Mouse (Mus musculus): ENCODE data around the gene Tubd1. TPM values are rescaled to one million over a fixed set of nuclear protein-coding genes. Genes with fewer than 3 reads are reported as not detected.

Tubd1 gene
- polyA plus RNA-seq, 1 experiment from 2014 or later, result 7.8 TPM

- Histone ChIP-seq H3K27ac (no peak overlapping the region), H3K36me3 (peaks cover 9% of the 10 kb centered on the region; the same call in 1 of the 2 replicates), H3K9ac (no peak overlapping the region), H3K4me3 (no peak overlapping the region), H3K4me1 (replicated peaks) (peaks cover 9% of the 10 kb centered on the region; the same call in 1 of the 2 replicates), H3K4me2 (no peak overlapping the region), H3K27me3 (no peaks in the 10 kb centered on the region), H3K9me3 (no peaks in the 10 kb centered on the region)
- no peak for ATAC-seq (ENCODE audit: low FRiP score)
- 89% methylated on average over 9 of the region's 9 CpGs for WGBS
Observed at GRCm38 (mm10) chr11:86580319-86581113, 35.7 kb downstream of the Tubd1 start.

- ATAC-seq (ENCODE audit: low FRiP score), result no peak
- H3K4me1 ChIP-seq (replicated peaks), result peaks cover 10% of the 10 kb centered on the region
- H3K4me3 ChIP-seq, result no peak overlapping the region
- no peak overlapping the region for H3K27ac ChIP-seq
- H3K4me2 ChIP-seq, result no peak overlapping the region
- 78% methylated on average over 11 of the region's 11 CpGs for WGBS
- H3K27me3 ChIP-seq, result no peaks in the 10 kb centered on the region
- no peaks in the 10 kb centered on the region for H3K9me3 ChIP-seq
- peaks cover 9% of the 10 kb centered on the region; the same call in 1 of the 2 replicates for H3K36me3 ChIP-seq
- no peak overlapping the region for H3K9ac ChIP-seq
Observed at GRCm38 (mm10) chr11:86581250-86581753, 36.5 kb downstream of the Tubd1 start.

GRCm38 (mm10) chr11:86581943-86582542 is 37.3 kb downstream of the Tubd1 start:
- no peaks in the 10 kb centered on the region for H3K27me3 ChIP-seq
- no peak overlapping the region for H3K27ac ChIP-seq
- H3K4me2 ChIP-seq, result no peak overlapping the region
- H3K9me3 ChIP-seq, result no peaks in the 10 kb centered on the region
- no peak overlapping the region for H3K9ac ChIP-seq
- no peak for ATAC-seq (ENCODE audit: low FRiP score)
- no peak overlapping the region for H3K4me3 ChIP-seq
- peaks cover 9% of the 10 kb centered on the region; the same call in 1 of the 2 replicates for H3K36me3 ChIP-seq
- peaks cover 10% of the 10 kb centered on the region for H3K4me1 ChIP-seq (replicated peaks)
- 92% methylated on average over 12 of the region's 12 CpGs for WGBS

GRCm38 (mm10) chr11:86582543-86583260 is 37.9 kb downstream of the Tubd1 start:
- no peak for ATAC-seq (ENCODE audit: low FRiP score)
- Histone ChIP-seq H3K4me3 (no peak overlapping the region), H3K36me3 (peaks cover 9% of the 10 kb centered on the region; the same call in 1 of the 2 replicates), H3K4me1 (replicated peaks) (peaks cover 14% of the 10 kb centered on the region), H3K27ac (no peak overlapping the region), H3K9me3 (no peaks in the 10 kb centered on the region), H3K27me3 (no peaks in the 10 kb centered on the region), H3K4me2 (no peak overlapping the region), H3K9ac (no peak overlapping the region)
- WGBS, result 83% methylated on average over 7 of the region's 7 CpGs

- no peak for ATAC-seq (ENCODE audit: low FRiP score)
- Histone ChIP-seq H3K27ac (no peak overlapping the region), H3K36me3 (peaks cover 9% of the 10 kb centered on the region; the same call in 1 of the 2 replicates), H3K4me3 (no peak overlapping the region), H3K4me1 (replicated peaks) (peaks cover 14% of the 10 kb centered on the region), H3K4me2 (no peak overlapping the region), H3K9ac (no peak overlapping the region), H3K27me3 (no peaks in the 10 kb centered on the region), H3K9me3 (no peaks in the 10 kb centered on the region)
- WGBS, result 90% methylated on average over 3 of the region's 3 CpGs
Observed at GRCm38 (mm10) chr11:86583313-86583825, 38.6 kb downstream of the Tubd1 start.

GRCm38 (mm10) chr11:86583990-86584897 is 39.5 kb downstream of the Tubd1 start:
- Histone ChIP-seq H3K4me3 (no peak overlapping the region), H3K4me2 (no peak overlapping the region), H3K9ac (no peak overlapping the region), H3K27me3 (no peaks in the 10 kb centered on the region), H3K36me3 (peaks cover 9% of the 10 kb centered on the region; the same call in 1 of the 2 replicates), H3K27ac (no peak overlapping the region), H3K9me3 (no peaks in the 10 kb centered on the region), H3K4me1 (replicated peaks) (peaks cover 14% of the 10 kb centered on the region)
- WGBS, result 92% methylated on average over 14 of the region's 14 CpGs
- ATAC-seq (ENCODE audit: low FRiP score), result no peak

GRCm38 (mm10) chr11:86584898-86585597 is 40.3 kb downstream of the Tubd1 start:
- no peak overlapping the region for H3K4me3 ChIP-seq
- H3K4me2 ChIP-seq, result no peak overlapping the region
- peaks cover 14% of the 10 kb centered on the region for H3K4me1 ChIP-seq (replicated peaks)
- WGBS, result 81% methylated on average over 7 of the region's 7 CpGs
- no peak for ATAC-seq (ENCODE audit: low FRiP score)
- no peaks in the 10 kb centered on the region for H3K27me3 ChIP-seq
- no peak overlapping the region for H3K27ac ChIP-seq
- H3K9me3 ChIP-seq, result no peaks in the 10 kb centered on the region
- no peak overlapping the region for H3K9ac ChIP-seq
- H3K36me3 ChIP-seq, result peaks cover 9% of the 10 kb centered on the region; the same call in 1 of the 2 replicates

GRCm38 (mm10) chr11:86585598-86585984 is 40.8 kb downstream of the Tubd1 start:
- no peak overlapping the region for H3K4me2 ChIP-seq
- no peak overlapping the region for H3K4me3 ChIP-seq
- no peak for ATAC-seq (ENCODE audit: low FRiP score)
- WGBS, result 44% methylated on average over 3 of the region's 3 CpGs
- no peaks in the 10 kb centered on the region for H3K9me3 ChIP-seq
- no peak overlapping the region for H3K9ac ChIP-seq
- H3K4me1 ChIP-seq (replicated peaks), result peaks cover 14% of the 10 kb centered on the region
- H3K27ac ChIP-seq, result no peak overlapping the region
- no peaks in the 10 kb centered on the region for H3K27me3 ChIP-seq
- peaks cover 9% of the 10 kb centered on the region; the same call in 1 of the 2 replicates for H3K36me3 ChIP-seq

GRCm38 (mm10) chr11:86586177-86586867 is 41.5 kb downstream of the Tubd1 start:
- Histone ChIP-seq H3K4me1 (replicated peaks) (peaks cover 14% of the 10 kb centered on the region), H3K4me2 (peak overlapping the region; percentile 34), H3K27ac (no peak overlapping the region), H3K9me3 (no peaks in the 10 kb centered on the region), H3K4me3 (peak overlapping the region; percentile 16; the same call in 1 of the 2 replicates), H3K36me3 (peaks cover 9% of the 10 kb centered on the region; the same call in 1 of the 2 replicates), H3K9ac (peak overlapping the region; percentile 55), H3K27me3 (no peaks in the 10 kb centered on the region)
- no peak for ATAC-seq (ENCODE audit: low FRiP score)
- WGBS, result 22% methylated on average over 12 of the region's 12 CpGs

Data from hindbrain, embryonic 13.5 days (tissue).